Mouse (Mus musculus) ES-E14 (cell line): Measurements from ENCODE around the gene Taar7b.

Experiments used
- HCFC1 ChIP-seq: IDR thresholded peaks from 2 replicates; pipeline ENCODE4 v1.6.1; 2012; ENCODE audit warnings: low read length, inconsistent platforms, borderline replicate concordance; ENCODE audit not compliant: insufficient read depth
- ZC3H11A ChIP-seq: IDR thresholded peaks from 2 replicates; pipeline ENCODE4 v1.6.1; 2012; ENCODE audit warnings: low read depth, mild to moderate bottlenecking, inconsistent platforms, low read length, borderline replicate concordance
- ZNF384 ChIP-seq: IDR thresholded peaks from 2 replicates; pipeline ENCODE4 v1.6.1; 2012; ENCODE audit warnings: low read depth, low read length, inconsistent platforms

DNA sequence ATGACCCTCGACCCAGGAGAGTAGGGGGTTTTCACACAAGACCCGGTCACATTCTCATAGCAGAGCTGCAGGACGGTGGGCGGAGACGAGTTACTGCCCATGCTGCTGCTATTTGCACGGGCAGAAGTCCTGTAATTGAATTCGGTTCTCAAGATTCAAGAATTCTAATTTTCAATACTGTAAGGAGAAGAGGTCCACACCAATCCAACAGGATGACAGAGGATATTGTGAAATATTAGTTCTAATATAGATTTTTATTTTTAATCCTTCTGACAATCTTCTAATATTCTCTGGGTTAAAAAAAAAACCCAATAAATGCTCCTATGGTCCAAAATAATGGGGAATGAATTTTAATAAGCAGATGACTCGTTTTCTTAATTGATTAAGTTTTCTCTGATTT lies 14.2 kb upstream of the Taar7b start, which contains the start of gene Taar6:
- TF ChIP-seq ZNF384: no peak
- no peak for TF ChIP-seq ZC3H11A
- TF ChIP-seq HCFC1: no peak
